Mouse (Mus musculus): ENCODE data around the gene Pars2. TPM values are rescaled to one million over a fixed set of nuclear protein-coding genes. Genes with fewer than 3 reads are reported as not detected.

The Pars2 gene
- polyA plus RNA-seq, 2 experiments: 14.0 to 14.6 TPM

DNA sequence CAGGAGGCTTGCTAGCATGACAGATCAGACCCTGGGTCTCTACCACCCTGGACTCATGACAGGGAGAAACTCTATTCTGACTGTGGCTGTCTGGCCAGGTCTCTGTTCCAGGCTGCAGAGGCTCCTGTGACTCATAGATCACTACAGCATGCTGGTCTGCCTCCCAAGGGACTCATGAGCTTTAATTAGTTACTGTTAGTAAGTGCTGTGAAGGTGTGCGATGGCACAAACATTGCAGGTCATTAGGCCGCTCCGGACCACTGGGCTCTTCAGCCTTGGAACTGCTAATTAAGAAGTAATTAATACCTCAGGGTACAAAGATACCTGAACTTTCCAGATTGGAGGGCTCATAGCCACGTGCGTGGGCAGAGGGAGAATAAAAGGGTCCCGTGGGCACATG, 3.7 kb upstream of the Pars2 start:
- no peak overlapping the region for H3K9ac ChIP-seq (ENCODE audit: low read depth, low read length, severe bottlenecking)
- DNase-seq (ENCODE audit: low spot score): no peak
- ATAC-seq (ENCODE audit: low FRiP score, low read depth): no peak
- H3K27me3 ChIP-seq (ENCODE audit: control insufficient read depth, insufficient read depth, low read length): no peaks in the 10 kb centered on the region
- WGBS: 52% methylated on average over 6 of the region's 6 CpGs
- TF ChIP-seq POLR2A (IDR thresholded peaks at IDR 0.05; ENCODE audit: borderline replicate concordance, extremely low read depth, insufficient read depth, insufficient read length): no peak
- no peak overlapping the region for H3K4me2 ChIP-seq (replicated peaks; ENCODE audit: low read depth, low read length, severe bottlenecking)
- no peak overlapping the region for H3K4me3 ChIP-seq (replicated peaks; ENCODE audit: low read length)
- H3K36me3 ChIP-seq (ENCODE audit: control insufficient read depth, insufficient read depth, low read length): no peaks in the 10 kb centered on the region
- H3K9me3 ChIP-seq (ENCODE audit: control insufficient read depth, low read length): no peaks in the 10 kb centered on the region
- no peak overlapping the region for H3K27ac ChIP-seq (replicated peaks; ENCODE audit: low read depth, low read length)
- peaks cover 22% of the 10 kb centered on the region for H3K4me1 ChIP-seq (ENCODE audit: control insufficient read depth, insufficient read depth, low read length)

DNA sequence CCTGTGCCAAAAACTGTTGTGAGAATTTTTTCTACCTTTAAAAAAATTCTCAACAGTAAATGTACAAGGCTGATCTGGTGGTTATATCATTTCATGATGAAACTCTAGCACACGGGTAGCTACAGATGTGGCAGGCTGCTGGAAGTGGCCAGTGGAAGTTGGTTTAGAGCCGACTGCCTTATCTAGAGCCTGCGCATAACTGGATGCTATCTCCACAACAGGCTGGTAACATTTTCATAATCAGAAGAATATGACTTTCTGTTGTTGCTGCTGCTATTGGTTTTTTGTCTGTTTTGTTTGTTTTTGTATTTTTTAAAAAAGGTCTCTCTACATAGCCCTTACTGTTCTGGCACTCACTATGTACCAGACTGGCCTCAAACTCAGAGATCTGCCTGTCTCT, 1.7 kb downstream of the Pars2 start:
- no peak for TF ChIP-seq POLR2A (IDR thresholded peaks at IDR 0.05; ENCODE audit: borderline replicate concordance, extremely low read depth, insufficient read depth, insufficient read length)

DNA sequence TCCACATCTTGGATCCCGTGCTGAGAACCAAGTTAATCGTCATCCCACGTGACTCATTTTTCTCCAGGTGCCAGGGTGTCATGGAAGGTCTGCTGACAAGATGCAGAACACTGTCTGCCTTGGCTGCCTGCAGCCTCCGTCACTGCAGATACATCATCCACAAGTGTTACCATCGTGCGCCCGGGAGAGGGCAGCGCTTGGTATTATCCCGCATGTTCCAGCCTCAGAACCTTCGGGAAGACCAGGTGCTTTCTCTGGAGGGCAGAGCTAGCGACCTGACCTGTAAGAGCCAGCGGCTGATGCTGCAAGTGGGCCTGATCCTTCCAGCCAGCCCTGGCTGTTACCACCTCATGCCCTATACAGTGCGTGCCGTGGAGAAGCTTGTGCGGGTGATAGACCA, 2.2 kb downstream of the Pars2 start:
- Histone ChIP-seq H3K36me3 (ENCODE audit: control insufficient read depth, insufficient read depth, low read length) (peaks cover 37% of the 10 kb centered on the region), H3K4me3 (replicated peaks; ENCODE audit: low read length) (no peak overlapping the region), H3K9me3 (ENCODE audit: control insufficient read depth, low read length) (no peaks in the 10 kb centered on the region), H3K9ac (ENCODE audit: low read depth, low read length, severe bottlenecking) (peak overlapping the region; percentile 25; the same call in 1 of the 2 replicates), H3K27ac (replicated peaks; ENCODE audit: low read depth, low read length) (no peak overlapping the region), H3K4me2 (replicated peaks; ENCODE audit: low read depth, low read length, severe bottlenecking) (no peak overlapping the region), H3K4me1 (ENCODE audit: control insufficient read depth, insufficient read depth, low read length) (peaks cover 7% of the 10 kb centered on the region), H3K27me3 (ENCODE audit: control insufficient read depth, insufficient read depth, low read length) (no peaks in the 10 kb centered on the region)
- ATAC-seq (ENCODE audit: low FRiP score, low read depth) (no peak), DNase-seq (ENCODE audit: low spot score) (no peak)
- 93% methylated on average over 15 of the region's 15 CpGs for WGBS
- TF ChIP-seq POLR2A (IDR thresholded peaks at IDR 0.05; ENCODE audit: borderline replicate concordance, extremely low read depth, insufficient read depth, insufficient read length): no peak

More for the DNA sequence above, 1.7 kb downstream of the Pars2 start:
- no peak for DNase-seq (ENCODE audit: low spot score)
- no peaks in the 10 kb centered on the region for H3K9me3 ChIP-seq (ENCODE audit: control insufficient read depth, low read length)
- ATAC-seq (ENCODE audit: low FRiP score, low read depth): no peak
- WGBS: 85% methylated on average over 3 of the region's 3 CpGs
- no peaks in the 10 kb centered on the region for H3K27me3 ChIP-seq (ENCODE audit: control insufficient read depth, insufficient read depth, low read length)
- H3K4me2 ChIP-seq (replicated peaks; ENCODE audit: low read depth, low read length, severe bottlenecking): no peak overlapping the region
- no peak overlapping the region for H3K27ac ChIP-seq (replicated peaks; ENCODE audit: low read depth, low read length)
- no peak overlapping the region for H3K4me3 ChIP-seq (replicated peaks; ENCODE audit: low read length)
- peaks cover 36% of the 10 kb centered on the region for H3K36me3 ChIP-seq (ENCODE audit: control insufficient read depth, insufficient read depth, low read length)
- no peak overlapping the region for H3K9ac ChIP-seq (ENCODE audit: low read depth, low read length, severe bottlenecking)
- peaks cover 7% of the 10 kb centered on the region for H3K4me1 ChIP-seq (ENCODE audit: control insufficient read depth, insufficient read depth, low read length)

DNA sequence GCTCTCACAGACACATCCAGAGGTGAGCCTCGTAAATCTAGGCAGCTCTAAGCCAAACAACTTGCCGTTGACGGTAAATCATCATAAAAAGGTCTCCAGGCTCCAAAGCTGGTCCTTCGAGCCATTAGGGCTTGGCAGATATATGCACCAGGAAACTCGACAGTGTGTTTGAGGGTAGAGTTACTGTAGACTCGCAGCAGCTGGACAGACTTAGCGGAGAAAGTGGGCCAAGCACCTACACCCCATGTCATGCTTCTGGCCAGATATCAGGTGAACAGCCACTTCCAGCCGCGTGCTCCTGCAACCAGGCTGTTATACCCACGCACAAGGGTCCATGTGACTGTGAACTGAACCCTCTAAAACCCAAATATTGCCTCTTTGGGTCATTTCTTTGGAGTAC, 4.8 kb downstream of the Pars2 start:
- Histone ChIP-seq H3K27ac (replicated peaks; ENCODE audit: low read depth, low read length) (no peak overlapping the region), H3K4me2 (replicated peaks; ENCODE audit: low read depth, low read length, severe bottlenecking) (no peak overlapping the region), H3K4me1 (ENCODE audit: control insufficient read depth, insufficient read depth, low read length) (peaks cover 7% of the 10 kb centered on the region), H3K36me3 (ENCODE audit: control insufficient read depth, insufficient read depth, low read length) (peaks cover 52% of the 10 kb centered on the region), H3K9ac (ENCODE audit: low read depth, low read length, severe bottlenecking) (no peak overlapping the region), H3K4me3 (replicated peaks; ENCODE audit: low read length) (no peak overlapping the region), H3K9me3 (ENCODE audit: control insufficient read depth, low read length) (no peaks in the 10 kb centered on the region), H3K27me3 (ENCODE audit: control insufficient read depth, insufficient read depth, low read length) (no peaks in the 10 kb centered on the region)
- 62% methylated on average over 10 of the region's 10 CpGs for WGBS
- no peak for TF ChIP-seq POLR2A (IDR thresholded peaks at IDR 0.05; ENCODE audit: borderline replicate concordance, extremely low read depth, insufficient read depth, insufficient read length)
- DNase-seq (ENCODE audit: low spot score) (no peak), ATAC-seq (ENCODE audit: low FRiP score, low read depth) (no peak)

DNA sequence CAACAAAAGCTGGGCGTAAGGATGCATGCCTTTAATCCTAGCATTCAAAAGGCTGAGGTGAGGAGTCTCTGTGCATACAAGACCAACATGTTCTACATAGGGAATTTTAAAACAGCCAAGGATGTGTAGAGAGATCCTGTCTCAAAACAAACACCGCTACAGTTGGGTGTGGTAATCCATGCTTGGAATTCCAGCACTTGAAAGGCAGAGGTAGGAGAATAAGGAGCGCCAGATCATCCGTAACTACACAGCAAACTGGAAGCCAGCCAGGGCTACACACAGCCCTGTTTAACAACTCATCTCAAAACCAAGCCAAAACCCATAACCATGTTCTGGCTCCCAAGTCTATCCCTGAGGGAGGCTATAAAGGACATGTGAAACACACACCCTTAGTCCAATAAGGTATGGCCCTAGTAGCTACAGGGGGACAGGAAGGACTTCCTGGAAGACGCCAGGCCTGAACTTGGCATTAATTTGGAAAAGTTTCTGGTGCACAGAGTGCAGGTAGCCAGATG, 13.1 kb downstream of the Pars2 start:
- Histone ChIP-seq H3K9ac (ENCODE audit: low read depth, low read length, severe bottlenecking) (no peak overlapping the region), H3K9me3 (ENCODE audit: control insufficient read depth, low read length) (no peaks in the 10 kb centered on the region), H3K4me2 (replicated peaks; ENCODE audit: low read depth, low read length, severe bottlenecking) (no peak overlapping the region), H3K4me3 (replicated peaks; ENCODE audit: low read length) (no peak overlapping the region), H3K4me1 (ENCODE audit: control insufficient read depth, insufficient read depth, low read length) (no peaks in the 10 kb centered on the region), H3K36me3 (ENCODE audit: control insufficient read depth, insufficient read depth, low read length) (peaks cover 94% of the 10 kb centered on the region), H3K27me3 (ENCODE audit: control insufficient read depth, insufficient read depth, low read length) (no peaks in the 10 kb centered on the region), H3K27ac (replicated peaks; ENCODE audit: low read depth, low read length) (no peak overlapping the region)
- no peak for ATAC-seq (ENCODE audit: low FRiP score, low read depth)
- TF ChIP-seq POLR2A (IDR thresholded peaks at IDR 0.05; ENCODE audit: borderline replicate concordance, extremely low read depth, insufficient read depth, insufficient read length): no peak
- 77% methylated on average over 5 of the region's 5 CpGs for WGBS
- no peak for DNase-seq (ENCODE audit: low spot score)

DNA sequence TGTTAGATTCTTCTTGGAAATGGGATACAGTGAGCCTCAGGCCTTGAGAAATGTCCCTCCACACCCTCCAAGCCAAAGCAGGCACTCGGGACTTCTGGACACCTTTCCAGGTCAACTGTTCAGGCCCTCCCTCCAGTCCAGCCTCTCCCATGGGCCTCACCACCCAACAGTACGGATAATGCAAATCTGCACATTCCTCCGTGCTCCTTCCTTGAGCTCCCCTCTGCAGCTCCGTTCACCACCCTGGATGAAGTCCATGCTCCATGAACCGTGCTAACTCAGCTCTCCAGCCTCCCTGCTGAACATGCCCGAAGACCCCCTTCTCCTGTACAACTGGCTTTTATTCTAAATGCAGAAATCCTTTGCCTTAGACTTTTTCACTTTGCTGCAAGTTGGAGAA, 13.8 kb downstream of the Pars2 start:
- no peak for TF ChIP-seq POLR2A (IDR thresholded peaks at IDR 0.05; ENCODE audit: borderline replicate concordance, extremely low read depth, insufficient read depth, insufficient read length)
- no peak for ATAC-seq (ENCODE audit: low FRiP score, low read depth)
- no peak for DNase-seq (ENCODE audit: low spot score)
- Histone ChIP-seq H3K4me3 (replicated peaks; ENCODE audit: low read length) (no peak overlapping the region), H3K9ac (ENCODE audit: low read depth, low read length, severe bottlenecking) (no peak overlapping the region), H3K36me3 (ENCODE audit: control insufficient read depth, insufficient read depth, low read length) (peaks cover 95% of the 10 kb centered on the region), H3K4me2 (replicated peaks; ENCODE audit: low read depth, low read length, severe bottlenecking) (no peak overlapping the region), H3K27ac (replicated peaks; ENCODE audit: low read depth, low read length) (no peak overlapping the region), H3K9me3 (ENCODE audit: control insufficient read depth, low read length) (no peaks in the 10 kb centered on the region), H3K27me3 (ENCODE audit: control insufficient read depth, insufficient read depth, low read length) (no peaks in the 10 kb centered on the region), H3K4me1 (ENCODE audit: control insufficient read depth, insufficient read depth, low read length) (no peaks in the 10 kb centered on the region)
- WGBS: 83% methylated on average over 6 of the region's 6 CpGs
